Mouse (Mus musculus): Measurements from ENCODE around the gene Barx1.

The Barx1 gene

DNA sequence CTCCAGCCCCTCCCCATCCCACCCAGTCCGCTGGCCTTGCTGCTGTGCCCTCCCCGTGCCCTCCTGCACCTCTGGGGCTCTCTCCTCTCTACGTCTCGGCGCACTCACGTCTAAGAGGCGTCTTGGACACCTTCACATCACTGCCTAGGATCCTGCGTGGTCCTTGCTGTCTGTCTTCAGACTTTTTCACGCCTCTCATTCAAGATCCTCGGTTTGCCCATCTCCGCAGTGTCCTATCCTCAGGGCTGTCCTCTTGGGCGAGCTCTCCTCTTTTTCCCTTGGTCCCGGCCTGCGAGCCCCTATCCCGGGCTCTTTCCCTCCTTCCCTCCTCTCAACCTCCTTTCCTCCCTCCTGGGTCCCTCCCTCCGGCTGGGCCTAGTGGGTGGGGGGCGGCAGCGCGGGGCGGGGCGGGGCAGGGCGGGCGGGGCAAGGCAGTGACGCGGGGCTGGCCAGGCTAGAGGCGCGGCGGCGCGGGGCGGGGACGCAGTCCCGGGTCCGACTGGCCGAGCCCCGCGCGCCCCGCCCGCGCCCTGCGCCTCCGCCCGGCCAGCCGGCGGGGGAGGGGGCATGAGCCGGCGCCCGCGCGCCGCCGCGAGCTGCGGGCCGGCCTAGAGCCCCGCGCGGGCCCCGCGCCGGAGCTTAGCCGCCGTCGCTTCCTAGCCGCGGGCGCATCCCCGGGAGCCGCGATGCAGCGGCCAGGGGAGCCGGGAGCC, at the start of gene Barx1:
Gene Barx1, plus strand, starts transcription at position 568 of the 713 bp plus-strand sequence.
- no peak for DNase-seq (ENCODE audit: low spot score)

GRCm38 (mm10) chr13:48614525-48614924, 48.3 kb upstream of the Barx1 start:
- no peak for DNase-seq (ENCODE audit: low spot score)

DNA sequence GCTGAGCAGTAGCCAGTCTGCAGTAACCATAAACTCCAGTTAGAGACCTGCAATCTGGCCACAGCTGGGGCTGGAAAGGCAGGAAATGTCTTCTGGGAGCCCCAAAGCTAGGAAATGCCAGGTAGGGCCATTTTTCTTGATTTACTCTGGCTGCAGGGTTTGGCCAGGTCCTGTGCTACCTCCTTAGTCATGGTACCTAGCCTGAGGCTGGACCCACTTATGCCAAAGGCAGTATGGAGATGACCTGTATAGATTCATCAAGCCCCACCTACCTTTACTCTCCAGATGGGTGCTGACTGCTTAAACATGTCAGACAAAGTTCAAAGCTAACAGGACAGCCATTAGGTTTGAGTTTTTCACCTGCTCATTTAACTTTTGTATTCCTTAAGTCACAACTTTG, 45.0 kb upstream of the Barx1 start:
- no peak for DNase-seq (ENCODE audit: low spot score)

DNA sequence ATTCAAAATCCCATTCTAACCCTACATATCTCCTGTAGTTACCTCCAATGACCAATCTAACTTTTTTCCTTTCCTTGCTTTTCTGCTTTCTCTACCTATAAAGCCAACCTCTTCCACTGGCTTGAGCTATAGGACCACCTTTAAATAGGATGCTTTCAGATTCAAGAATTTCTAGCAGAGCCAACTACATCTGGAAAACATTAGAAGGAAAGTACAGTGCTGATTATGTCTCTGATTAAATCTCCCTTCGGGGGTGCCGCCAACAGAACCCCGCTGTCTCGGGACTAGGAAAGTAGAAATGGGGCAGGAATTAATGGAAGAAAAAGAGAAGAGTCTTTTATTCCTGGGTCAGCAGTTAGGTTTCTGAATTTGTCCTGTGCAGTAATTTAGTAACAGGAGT, 43.9 kb upstream of the Barx1 start:
- no peak for DNase-seq (ENCODE audit: low spot score)

- DNase-seq (ENCODE audit: low spot score): peak; percentile 16
Measured at GRCm38 (mm10) chr13:48624968-48625398, 37.8 kb upstream of the Barx1 start.

GRCm38 (mm10) chr13:48625433-48626184, 37.2 kb upstream of the Barx1 start, which contains the start of gene Ptpdc1:
Ptpdc1 (minus strand) TSS chr13:48625664.
- DNase-seq (ENCODE audit: low spot score): peak; percentile 97

GRCm38 (mm10) chr13:48631691-48632090, 31.1 kb upstream of the Barx1 start:
- no peak for DNase-seq (ENCODE audit: low spot score)

DNA sequence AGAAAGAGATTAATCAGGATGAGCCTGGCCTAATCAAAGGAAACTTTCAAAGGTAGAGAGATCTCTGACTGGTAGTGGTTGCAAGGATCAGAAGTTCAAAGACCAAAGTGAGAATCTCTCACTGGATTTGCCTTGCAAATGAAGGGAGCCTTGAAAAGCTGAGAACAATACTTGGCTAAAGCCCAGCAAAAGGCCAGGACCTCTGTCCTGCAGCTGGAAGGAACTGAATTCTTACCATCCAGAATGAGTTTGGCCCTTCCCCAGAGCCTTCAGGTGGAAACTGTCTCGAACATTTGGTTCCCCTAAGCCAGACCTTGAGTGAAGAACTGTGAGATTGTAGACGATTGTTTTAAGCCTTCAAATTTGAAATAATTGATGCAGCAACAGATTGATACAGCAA, 25.1 kb upstream of the Barx1 start:
- DNase-seq (ENCODE audit: low spot score): no peak

DNA sequence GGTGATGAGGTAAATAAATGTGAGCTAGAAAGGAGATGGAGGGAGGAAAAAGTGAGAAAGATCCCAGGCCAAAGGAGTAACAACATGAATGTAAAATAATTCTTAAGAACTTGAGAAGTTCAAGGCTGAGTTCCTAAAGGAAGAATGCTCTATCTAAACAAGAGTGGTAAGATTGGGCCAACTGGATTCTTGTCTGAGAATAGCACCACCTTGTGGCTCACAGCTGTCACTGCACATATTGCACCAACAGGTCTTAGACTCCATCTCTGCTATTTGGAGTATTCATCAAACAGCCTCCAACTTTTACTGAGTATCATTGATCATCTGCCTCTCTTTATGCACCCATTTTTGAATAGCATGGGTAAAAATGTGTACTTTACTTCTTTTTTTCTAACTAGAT, 23.2 kb upstream of the Barx1 start:
- peak; percentile 48 for DNase-seq (ENCODE audit: low spot score)

DNA sequence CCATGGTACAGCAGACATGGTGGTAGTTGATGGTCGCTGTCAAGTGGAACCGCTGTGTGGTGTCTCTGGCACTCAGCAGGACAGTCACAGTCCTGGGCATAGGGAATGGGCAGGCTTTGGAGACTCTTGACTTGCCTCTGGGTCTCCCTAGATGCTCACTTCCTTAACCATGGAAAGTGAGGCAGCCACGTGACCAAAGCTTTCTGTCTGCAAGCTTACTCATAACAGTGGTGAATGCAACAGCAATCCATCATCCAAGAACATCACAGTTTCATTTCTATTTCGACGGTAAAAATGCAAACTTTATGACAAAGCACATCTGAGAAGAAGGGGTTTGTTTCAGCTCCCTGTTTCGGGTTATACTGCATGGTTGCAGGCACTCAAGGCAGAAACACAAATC, 19.7 kb upstream of the Barx1 start:
- no peak for DNase-seq (ENCODE audit: low spot score)

GRCm38 (mm10) chr13:48643991-48644390, 18.8 kb upstream of the Barx1 start:
- no peak for DNase-seq (ENCODE audit: low spot score)

GRCm38 (mm10) chr13:48646696-48647095, 16.1 kb upstream of the Barx1 start:
- no peak for DNase-seq (ENCODE audit: low spot score)

DNA sequence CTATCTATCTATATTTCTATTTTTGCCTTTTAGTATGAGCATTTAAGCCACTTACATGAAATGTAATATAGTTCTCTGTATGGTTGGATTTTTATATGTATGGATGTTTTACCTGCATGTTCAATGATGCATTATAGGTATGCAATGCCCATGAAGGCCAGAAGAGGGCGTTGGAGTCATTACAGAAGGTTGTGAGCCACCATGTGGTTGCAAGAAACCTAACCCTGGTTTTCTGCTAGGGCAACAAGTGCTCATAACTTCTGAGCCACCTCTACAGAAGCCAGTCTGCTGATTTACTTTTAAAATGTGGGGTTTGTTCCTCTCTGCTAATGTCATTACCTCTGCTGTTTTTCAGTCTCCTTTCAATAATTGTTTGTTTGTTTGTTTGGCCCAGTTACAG, 12.2 kb upstream of the Barx1 start:
- no peak for DNase-seq (ENCODE audit: low spot score)

DNA sequence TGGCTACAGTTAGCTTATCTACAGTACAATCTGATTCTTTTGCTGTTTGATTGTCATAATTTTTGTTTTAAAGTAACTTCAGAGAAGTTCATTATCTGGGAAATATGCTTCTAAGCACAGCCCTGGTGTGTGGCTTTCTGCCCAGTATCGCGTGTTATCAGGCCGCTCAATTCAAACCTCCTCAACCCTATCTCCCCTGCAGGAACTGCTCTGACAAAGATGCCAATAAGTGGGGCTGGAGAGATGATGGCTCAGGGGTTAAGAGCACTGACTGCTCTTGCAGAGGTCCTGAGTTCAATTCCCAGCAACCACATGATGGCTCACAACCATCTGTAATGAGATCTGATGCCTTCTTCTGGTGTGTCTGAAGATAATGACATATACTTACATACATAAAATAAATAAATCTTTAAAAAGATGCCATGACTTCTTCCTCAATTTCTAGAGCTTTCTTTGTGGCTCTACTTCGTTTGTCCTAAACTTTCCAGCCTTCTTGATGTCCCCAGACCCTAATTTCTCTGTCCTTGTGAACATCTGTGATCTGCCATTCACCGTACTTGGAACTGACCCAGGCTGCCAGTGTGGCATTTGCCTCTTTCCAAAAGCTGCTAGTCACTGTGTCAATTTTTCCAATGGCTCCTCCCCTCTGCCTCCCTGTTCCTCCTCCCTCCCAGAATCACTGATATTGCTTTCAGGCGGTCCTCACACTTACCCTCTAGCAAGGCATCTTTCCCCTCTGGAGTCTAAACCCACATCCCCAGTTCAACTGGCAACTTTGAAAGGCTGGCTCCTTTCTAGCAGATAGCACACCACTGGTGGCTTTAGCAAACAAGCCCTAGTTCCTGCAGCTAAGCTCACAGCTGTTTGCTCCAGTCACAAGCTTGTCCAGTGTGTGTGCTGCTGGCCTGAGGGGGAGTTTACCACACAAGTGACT, 11.4 kb upstream of the Barx1 start:
- DNase-seq (ENCODE audit: low spot score): no peak

GRCm38 (mm10) chr13:48653788-48654770, 8.7 kb upstream of the Barx1 start:
- no peak for DNase-seq (ENCODE audit: low spot score)

DNA sequence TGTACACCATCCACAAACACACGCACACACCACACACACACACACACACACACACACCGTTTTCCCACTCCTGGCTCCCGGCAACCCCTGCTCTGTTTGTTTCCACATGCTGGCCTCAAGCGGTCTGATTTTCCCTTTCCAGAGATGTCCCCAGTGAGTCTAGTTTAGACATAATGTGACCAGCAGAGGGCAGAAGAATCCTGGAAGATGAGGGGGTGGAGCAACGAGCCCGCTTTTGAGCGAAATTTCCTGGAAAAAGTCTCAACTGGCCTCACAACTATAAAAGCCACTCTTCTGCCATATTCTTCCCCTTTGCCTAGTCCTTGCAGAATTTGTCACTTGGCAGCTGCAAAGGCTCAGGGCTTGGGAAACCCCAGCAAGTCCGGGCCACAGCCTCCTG, 7.2 kb upstream of the Barx1 start:
- no peak for DNase-seq (ENCODE audit: low spot score)

- no peak for DNase-seq (ENCODE audit: low spot score)
Measured at GRCm38 (mm10) chr13:48657791-48658190, 5.0 kb upstream of the Barx1 start.

DNA sequence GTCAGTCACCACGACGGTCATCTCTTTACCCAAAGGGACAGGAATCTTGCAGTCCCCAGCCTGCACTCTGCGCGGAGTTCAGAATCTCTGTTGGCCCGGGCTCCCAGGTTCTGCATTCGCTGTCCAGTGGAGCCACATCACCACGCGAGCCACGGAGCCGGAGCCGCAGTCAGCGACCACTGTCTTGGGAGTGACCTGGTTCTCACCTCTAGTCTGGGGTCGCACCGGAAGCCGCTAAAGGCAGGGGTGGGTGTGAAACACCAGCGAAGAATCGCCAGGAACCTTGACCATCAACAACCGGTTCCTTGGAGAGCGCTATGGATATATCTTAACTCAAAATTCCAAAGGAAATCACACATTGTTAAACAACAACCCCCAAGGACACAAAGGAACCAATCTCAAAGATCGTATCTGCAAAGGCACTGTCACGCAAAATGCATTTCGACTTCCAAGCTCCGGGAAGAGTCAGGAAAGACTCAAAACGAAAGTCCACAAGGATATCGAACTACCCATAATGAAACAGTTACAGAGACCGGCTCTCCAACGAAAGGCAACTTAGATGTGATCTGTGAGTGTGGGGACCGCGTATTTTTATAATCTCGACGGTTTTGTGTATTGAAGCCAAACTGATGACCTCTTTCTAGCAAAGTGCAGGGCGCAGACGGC, 4.1 kb upstream of the Barx1 start:
- DNase-seq (ENCODE audit: low spot score): no peak

GRCm38 (mm10) chr13:48659254-48660220, 3.3 kb upstream of the Barx1 start:
- no peak for DNase-seq (ENCODE audit: low spot score)

All from testis, postnatal 14 days (tissue).